Mouse (Mus musculus) lung, adult 2 months (tissue): ENCODE measurements around the gene Crip1.

ENCODE experiments used
- CTCF ChIP-seq: fragments of 200-500 bp; IDR thresholded peaks from 2 replicates; pipeline ENCODE4 v1.5.1; 2011; ENCODE audit warnings: mild to moderate bottlenecking, low read length, control low read depth; ENCODE audit not compliant: insufficient read depth
- POLR2A ChIP-seq: fragments of 200-500 bp; IDR thresholded peaks from 2 replicates; pipeline ENCODE4 v1.6.1; 2011; ENCODE audit warnings: low read depth, mild to moderate bottlenecking, control low read depth, low read length, borderline replicate concordance; ENCODE audit errors: extremely low read depth

DNA sequence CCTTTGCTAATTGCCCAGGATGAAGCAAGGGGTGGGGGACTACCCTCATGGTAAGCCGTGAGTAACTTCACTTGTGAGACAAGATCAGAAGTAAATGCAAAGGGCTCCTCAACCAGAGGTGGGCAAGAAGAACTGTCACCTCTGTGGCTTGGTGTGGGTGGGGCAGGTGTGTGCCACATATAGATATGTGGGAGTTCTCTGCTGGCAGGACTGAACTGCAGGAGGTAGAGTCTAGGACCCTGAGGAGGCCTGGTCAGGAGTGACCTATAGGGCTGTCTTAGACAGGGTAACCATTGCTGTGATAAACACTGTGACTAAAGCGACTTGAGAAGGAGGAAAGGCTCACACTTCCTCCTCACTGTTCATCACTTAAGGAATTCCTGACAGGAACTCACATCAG, 47.3 kb downstream of the Crip1 start:
- TF ChIP-seq CTCF (no peak), POLR2A (no peak)
